Mouse (Mus musculus): Measurements from ENCODE around the gene Thsd4. TPM values are rescaled to one million over a fixed set of nuclear protein-coding genes. Genes with fewer than 3 reads are reported as not detected.
"Not testable (repeated sequence)": the region's sequence is repeated elsewhere in the genome, so short reads cannot be mapped to it uniquely, and the experiment has no call there.

Gene Thsd4
- polyA plus RNA-seq, 1 experiment from 2014 or later, result 5.6 TPM

- H3K9ac ChIP-seq (replicated peaks; ENCODE audit: low read length), result no peak overlapping the region
- no peak overlapping the region for H3K4me3 ChIP-seq (replicated peaks; ENCODE audit: low read depth, low read length)
- no peaks in the 10 kb centered on the region for H3K27me3 ChIP-seq (ENCODE audit: control insufficient read depth, insufficient read depth, low read length)
- 74% methylated on average over 12 of the region's 12 CpGs for WGBS
- ATAC-seq (ENCODE audit: low FRiP score, low TSS enrichment), result no peak
- no peak overlapping the region for H3K27ac ChIP-seq (replicated peaks; ENCODE audit: low read depth, low read length)
- no peaks in the 10 kb centered on the region for H3K4me1 ChIP-seq (ENCODE audit: control insufficient read depth, insufficient read depth, low read length)
- no peaks in the 10 kb centered on the region for H3K9me3 ChIP-seq (ENCODE audit: control insufficient read depth, low read length)
- H3K4me2 ChIP-seq (ENCODE audit: low read length), result no peak overlapping the region
- no peaks in the 10 kb centered on the region for H3K36me3 ChIP-seq (ENCODE audit: control insufficient read depth, insufficient read depth, low read length)
- no peak for DNase-seq
Measured at GRCm38 (mm10) chr9:59940913-59941884, 580.6 kb downstream of the Thsd4 start.

- H3K27ac ChIP-seq (replicated peaks; ENCODE audit: low read depth, low read length), result no peak overlapping the region
- H3K27me3 ChIP-seq (ENCODE audit: control insufficient read depth, insufficient read depth, low read length), result no peaks in the 10 kb centered on the region
- H3K9me3 ChIP-seq (ENCODE audit: control insufficient read depth, low read length), result no peaks in the 10 kb centered on the region
- H3K4me3 ChIP-seq (replicated peaks; ENCODE audit: low read depth, low read length), result no peak overlapping the region
- DNase-seq, result no peak
- no peaks in the 10 kb centered on the region for H3K36me3 ChIP-seq (ENCODE audit: control insufficient read depth, insufficient read depth, low read length)
- WGBS, result 86% methylated on average over 2 of the region's 2 CpGs
- H3K9ac ChIP-seq (replicated peaks; ENCODE audit: low read length), result no peak overlapping the region
- H3K4me1 ChIP-seq (ENCODE audit: control insufficient read depth, insufficient read depth, low read length), result no peaks in the 10 kb centered on the region
- ATAC-seq (ENCODE audit: low FRiP score, low TSS enrichment), result no peak
- H3K4me2 ChIP-seq (ENCODE audit: low read length), result no peak overlapping the region
Measured at GRCm38 (mm10) chr9:59939691-59940090, 582.2 kb downstream of the Thsd4 start.

- DNase-seq, result no peak
- Histone ChIP-seq H3K27ac (replicated peaks; ENCODE audit: low read depth, low read length) (no peak overlapping the region), H3K4me1 (ENCODE audit: control insufficient read depth, insufficient read depth, low read length) (no peaks in the 10 kb centered on the region), H3K9me3 (ENCODE audit: control insufficient read depth, low read length) (no peaks in the 10 kb centered on the region), H3K4me2 (ENCODE audit: low read length) (no peak overlapping the region), H3K9ac (replicated peaks; ENCODE audit: low read length) (no peak overlapping the region), H3K36me3 (ENCODE audit: control insufficient read depth, insufficient read depth, low read length) (no peaks in the 10 kb centered on the region), H3K4me3 (replicated peaks; ENCODE audit: low read depth, low read length) (no peak overlapping the region), H3K27me3 (ENCODE audit: control insufficient read depth, insufficient read depth, low read length) (no peaks in the 10 kb centered on the region)
- ATAC-seq (ENCODE audit: low FRiP score, low TSS enrichment), result no peak
- WGBS, result 87% methylated on average over 8 of the region's 8 CpGs
Measured at GRCm38 (mm10) chr9:59938529-59938928, 583.3 kb downstream of the Thsd4 start.

GRCm38 (mm10) chr9:59935866-59936265, 586.0 kb downstream of the Thsd4 start:
- not testable (repeated sequence) for H3K4me3 ChIP-seq (replicated peaks; ENCODE audit: low read depth, low read length); H3K27me3 ChIP-seq (ENCODE audit: control insufficient read depth, insufficient read depth, low read length); DNase-seq; H3K9me3 ChIP-seq (ENCODE audit: control insufficient read depth, low read length); H3K4me2 ChIP-seq (ENCODE audit: low read length); ATAC-seq (ENCODE audit: low FRiP score, low TSS enrichment); H3K4me1 ChIP-seq (ENCODE audit: control insufficient read depth, insufficient read depth, low read length); H3K9ac ChIP-seq (replicated peaks; ENCODE audit: low read length); H3K36me3 ChIP-seq (ENCODE audit: control insufficient read depth, insufficient read depth, low read length); H3K27ac ChIP-seq (replicated peaks; ENCODE audit: low read depth, low read length)
- WGBS, result 88% methylated on average over 8 of the region's 8 CpGs

GRCm38 (mm10) chr9:59930248-59930647, 591.6 kb downstream of the Thsd4 start:
- DNase-seq, result no peak
- no peaks in the 10 kb centered on the region for H3K27me3 ChIP-seq (ENCODE audit: control insufficient read depth, insufficient read depth, low read length)
- ATAC-seq (ENCODE audit: low FRiP score, low TSS enrichment), result no peak
- WGBS, result 79% methylated on average over 3 of the region's 3 CpGs
- H3K9ac ChIP-seq (replicated peaks; ENCODE audit: low read length), result no peak overlapping the region
- H3K4me3 ChIP-seq (replicated peaks; ENCODE audit: low read depth, low read length), result no peak overlapping the region
- H3K9me3 ChIP-seq (ENCODE audit: control insufficient read depth, low read length), result 0 out of 2 replicates have a peak, but pooled peaks cover 5% of the 10 kb centered on the region
- no peaks in the 10 kb centered on the region for H3K4me1 ChIP-seq (ENCODE audit: control insufficient read depth, insufficient read depth, low read length)
- H3K36me3 ChIP-seq (ENCODE audit: control insufficient read depth, insufficient read depth, low read length), result peaks cover 23% of the 10 kb centered on the region
- no peak overlapping the region for H3K4me2 ChIP-seq (ENCODE audit: low read length)
- no peak overlapping the region for H3K27ac ChIP-seq (replicated peaks; ENCODE audit: low read depth, low read length)

Other genes with a start within 250 kb of the Thsd4 start
- 74.3 and 90.8 TPM in 2 replicates for gene Lrrc49, start 166.1 kb upstream of the Thsd4 start, polyA plus RNA-seq (2014; fragmentation: Nextera tagmentation; extraction: Ambion mirVana)
- 13.7 and 15.6 TPM in 2 replicates for gene Larp6, start 190.9 kb upstream of the Thsd4 start, polyA plus RNA-seq (2014; fragmentation: Nextera tagmentation; extraction: Ambion mirVana)

All from midbrain, embryonic 14.5 days (tissue).